Mouse (Mus musculus): ENCODE measurements around the gene Lsg1. TPM values are rescaled to one million over a fixed set of nuclear protein-coding genes. Genes with fewer than 3 reads are reported as not detected.

Gene Lsg1
- polyA plus RNA-seq, 1 experiment: 21.1 TPM

GRCm38 (mm10) chr16:30614122-30614521 lies 26.7 kb upstream of the Lsg1 start:
- Histone ChIP-seq H3K4me3 (ENCODE audit: insufficient read depth, low read length) (no peak overlapping the region), H3K27ac (ENCODE audit: insufficient read depth, low read depth, low read length) (no peak overlapping the region), H3K4me1 (ENCODE audit: control insufficient read depth, insufficient read depth, low read length) (no peaks in the 10 kb centered on the region)
- no peak for TF ChIP-seq POLR2A (IDR thresholded peaks at IDR 0.05; ENCODE audit: borderline replicate concordance, low read depth, low read length)

GRCm38 (mm10) chr16:30613122-30613521 lies 25.7 kb upstream of the Lsg1 start:
- Histone ChIP-seq H3K4me3 (ENCODE audit: insufficient read depth, low read length) (no peak overlapping the region), H3K4me1 (ENCODE audit: control insufficient read depth, insufficient read depth, low read length) (no peaks in the 10 kb centered on the region), H3K27ac (ENCODE audit: insufficient read depth, low read depth, low read length) (no peak overlapping the region)
- TF ChIP-seq POLR2A (IDR thresholded peaks at IDR 0.05; ENCODE audit: borderline replicate concordance, low read depth, low read length) (no peak), CTCF (IDR thresholded peaks at IDR 0.05; ENCODE audit: low read depth, low read length) (no peak)

GRCm38 (mm10) chr16:30611331-30611730 lies 23.9 kb upstream of the Lsg1 start:
- Histone ChIP-seq H3K27ac (ENCODE audit: insufficient read depth, low read depth, low read length) (no peak overlapping the region), H3K4me3 (ENCODE audit: insufficient read depth, low read length) (no peak overlapping the region), H3K4me1 (ENCODE audit: control insufficient read depth, insufficient read depth, low read length) (no peaks in the 10 kb centered on the region)
- TF ChIP-seq CTCF (IDR thresholded peaks at IDR 0.05; ENCODE audit: low read depth, low read length) (no peak), POLR2A (IDR thresholded peaks at IDR 0.05; ENCODE audit: borderline replicate concordance, low read depth, low read length) (no peak)

- Histone ChIP-seq H3K4me1 (ENCODE audit: control insufficient read depth, insufficient read depth, low read length) (no peaks in the 10 kb centered on the region), H3K4me3 (ENCODE audit: insufficient read depth, low read length) (no peak overlapping the region), H3K27ac (ENCODE audit: insufficient read depth, low read depth, low read length) (no peak overlapping the region)
- TF ChIP-seq POLR2A (IDR thresholded peaks at IDR 0.05; ENCODE audit: borderline replicate concordance, low read depth, low read length) (no peak), CTCF (IDR thresholded peaks at IDR 0.05; ENCODE audit: low read depth, low read length) (no peak)
These were observed 20.5 kb upstream of the Lsg1 start for GRCm38 (mm10) chr16:30607868-30608267.

- H3K4me1 ChIP-seq (ENCODE audit: control insufficient read depth, insufficient read depth, low read length): no peaks in the 10 kb centered on the region
- H3K4me3 ChIP-seq (ENCODE audit: insufficient read depth, low read length): no peak overlapping the region
- H3K27ac ChIP-seq (ENCODE audit: insufficient read depth, low read depth, low read length): no peak overlapping the region
- TF ChIP-seq CTCF (IDR thresholded peaks at IDR 0.05; ENCODE audit: low read depth, low read length) (no peak), POLR2A (IDR thresholded peaks at IDR 0.05; ENCODE audit: borderline replicate concordance, low read depth, low read length) (no peak)
These were observed 18.1 kb upstream of the Lsg1 start for GRCm38 (mm10) chr16:30605528-30605927.

- Histone ChIP-seq H3K4me1 (ENCODE audit: control insufficient read depth, insufficient read depth, low read length) (no peaks in the 10 kb centered on the region), H3K27ac (ENCODE audit: insufficient read depth, low read depth, low read length) (no peak overlapping the region), H3K4me3 (ENCODE audit: insufficient read depth, low read length) (no peak overlapping the region)
- TF ChIP-seq CTCF (IDR thresholded peaks at IDR 0.05; ENCODE audit: low read depth, low read length) (no peak), POLR2A (IDR thresholded peaks at IDR 0.05; ENCODE audit: borderline replicate concordance, low read depth, low read length) (no peak)
These were observed 17.4 kb upstream of the Lsg1 start for GRCm38 (mm10) chr16:30604807-30605137.

GRCm38 (mm10) chr16:30604061-30604806 lies 16.8 kb upstream of the Lsg1 start:
- H3K4me1 ChIP-seq (ENCODE audit: control insufficient read depth, insufficient read depth, low read length): no peaks in the 10 kb centered on the region
- H3K4me3 ChIP-seq (ENCODE audit: insufficient read depth, low read length): no peak overlapping the region
- TF ChIP-seq CTCF (IDR thresholded peaks at IDR 0.05; ENCODE audit: low read depth, low read length) (no peak), POLR2A (IDR thresholded peaks at IDR 0.05; ENCODE audit: borderline replicate concordance, low read depth, low read length) (no peak)
- no peak overlapping the region for H3K27ac ChIP-seq (ENCODE audit: insufficient read depth, low read depth, low read length)

- Histone ChIP-seq H3K27ac (ENCODE audit: insufficient read depth, low read depth, low read length) (no peak overlapping the region), H3K4me1 (ENCODE audit: control insufficient read depth, insufficient read depth, low read length) (peaks cover 3% of the 10 kb centered on the region; the same call in 1 of the 2 replicates), H3K4me3 (ENCODE audit: insufficient read depth, low read length) (no peak overlapping the region)
- TF ChIP-seq CTCF (IDR thresholded peaks at IDR 0.05; ENCODE audit: low read depth, low read length): no peak
- no peak for TF ChIP-seq POLR2A (IDR thresholded peaks at IDR 0.05; ENCODE audit: borderline replicate concordance, low read depth, low read length)
These were observed 16.1 kb upstream of the Lsg1 start for GRCm38 (mm10) chr16:30603531-30603842.

GRCm38 (mm10) chr16:30602684-30603530 lies 15.5 kb upstream of the Lsg1 start:
- H3K4me1 ChIP-seq (ENCODE audit: control insufficient read depth, insufficient read depth, low read length): peaks cover 4% of the 10 kb centered on the region; the same call in 1 of the 2 replicates
- H3K27ac ChIP-seq (ENCODE audit: insufficient read depth, low read depth, low read length): no peak overlapping the region

GRCm38 (mm10) chr16:30601946-30602345 lies 14.6 kb upstream of the Lsg1 start:
- no peak for TF ChIP-seq POLR2A (IDR thresholded peaks at IDR 0.05; ENCODE audit: borderline replicate concordance, low read depth, low read length)
- TF ChIP-seq CTCF (IDR thresholded peaks at IDR 0.05; ENCODE audit: low read depth, low read length): no peak
- Histone ChIP-seq H3K27ac (ENCODE audit: insufficient read depth, low read depth, low read length) (no peak overlapping the region), H3K4me3 (ENCODE audit: insufficient read depth, low read length) (no peak overlapping the region), H3K4me1 (ENCODE audit: control insufficient read depth, insufficient read depth, low read length) (peaks cover 4% of the 10 kb centered on the region; the same call in 1 of the 2 replicates)

More at GRCm38 (mm10) chr16:30602684-30603530, 15.5 kb upstream of the Lsg1 start:
- no peak overlapping the region for H3K4me3 ChIP-seq (ENCODE audit: insufficient read depth, low read length)
- no peak for TF ChIP-seq CTCF (IDR thresholded peaks at IDR 0.05; ENCODE audit: low read depth, low read length)
- TF ChIP-seq POLR2A (IDR thresholded peaks at IDR 0.05; ENCODE audit: borderline replicate concordance, low read depth, low read length): no peak

Data from bone marrow macrophage, adult 2 months (primary cell).